Mouse (Mus musculus) lung, adult 2 months (tissue): ENCODE measurements around the gene Cadps. TPM values are rescaled to one million over a fixed set of nuclear protein-coding genes. Genes with fewer than 3 reads are reported as not detected.

ENCODE experiments used
- DNase-seq: peaks from one replicate; pipeline ENCODE4 v3.0.0; 2022
- H3K4me1 ChIP-seq: fragments of 200-500 bp; 2 replicates; pipeline ENCODE4 v1.6.1; 2011; ENCODE audit warnings: low read length; ENCODE audit not compliant: control insufficient read depth, insufficient read depth
- H3K4me3 ChIP-seq: fragments of 200-500 bp; replicated peaks from 2 replicates; pipeline ENCODE3; 2011; ENCODE audit warnings: low read depth, mild to moderate bottlenecking, control low read depth, low read length; ENCODE audit errors: extremely low read depth
- CTCF ChIP-seq: fragments of 200-500 bp; IDR thresholded peaks from 2 replicates; pipeline ENCODE4 v1.5.1; 2011; ENCODE audit warnings: mild to moderate bottlenecking, low read length, control low read depth; ENCODE audit not compliant: insufficient read depth
- POLR2A ChIP-seq: fragments of 200-500 bp; IDR thresholded peaks from 2 replicates; pipeline ENCODE4 v1.6.1; 2011; ENCODE audit warnings: low read depth, mild to moderate bottlenecking, control low read depth, low read length, borderline replicate concordance; ENCODE audit errors: extremely low read depth
- WGBS: fragments of 180-500 bp; shearing (Covaris S2); methylation state at CpG from one replicate; pipeline ENCODE4 v1.1.7; 2018; 5-methylcytosine and 5-hydroxymethylcytosine counted together
- polyA plus RNA-seq: library from polyadenylated mRNA; depleted of rRNA; stranded (reverse); fragments of >200 nt; gene quantifications from 2 replicates; pipeline ENCODE4 v1.2.3, GENCODE M21; 2012

The Cadps gene
- polyA plus RNA-seq, 1 experiment: 0.06 TPM

GRCm38 (mm10) chr14:12753237-12753636, 69.6 kb downstream of the Cadps start:
- TF ChIP-seq CTCF: no peak
- no peak for TF ChIP-seq POLR2A
- Histone ChIP-seq H3K4me1 (no peaks in the 10 kb centered on the region), H3K4me3 (no peak overlapping the region)
- WGBS: 82% methylated on average over 4 of the region's 4 CpGs
- DNase-seq: no peak

GRCm38 (mm10) chr14:12751821-12752220, 71.1 kb downstream of the Cadps start:
- WGBS: 18% methylated on average over 1 of the region's 1 CpGs
- no peak overlapping the region for H3K4me3 ChIP-seq
- no peak for DNase-seq

GRCm38 (mm10) chr14:12730979-12731378, 91.9 kb downstream of the Cadps start:
- DNase-seq: no peak
- TF ChIP-seq POLR2A: no peak
- no peak for TF ChIP-seq CTCF
- no peaks in the 10 kb centered on the region for H3K4me1 ChIP-seq
- no peak overlapping the region for H3K4me3 ChIP-seq
- 75% methylated on average over 2 of the region's 2 CpGs for WGBS

More at GRCm38 (mm10) chr14:12751821-12752220, 71.1 kb downstream of the Cadps start:
- no peak for TF ChIP-seq CTCF
- no peak for TF ChIP-seq POLR2A
- no peaks in the 10 kb centered on the region for H3K4me1 ChIP-seq

- 49% methylated on average over 1 of the region's 1 CpGs for WGBS
- no peak for TF ChIP-seq CTCF
- H3K4me3 ChIP-seq: no peak overlapping the region
- DNase-seq: no peak
- H3K4me1 ChIP-seq: no peaks in the 10 kb centered on the region
Measured at GRCm38 (mm10) chr14:12722452-12723194, 100.3 kb downstream of the Cadps start.

- no peaks in the 10 kb centered on the region for H3K4me1 ChIP-seq
- no peak for DNase-seq
- H3K4me3 ChIP-seq: no peak overlapping the region
- 58% methylated on average over 3 of the region's 3 CpGs for WGBS
- TF ChIP-seq POLR2A (no peak), CTCF (no peak)
Measured at GRCm38 (mm10) chr14:12718766-12719165, 104.1 kb downstream of the Cadps start.

- no peaks in the 10 kb centered on the region for H3K4me1 ChIP-seq
- DNase-seq: no peak
- H3K4me3 ChIP-seq: no peak overlapping the region
- no peak for TF ChIP-seq POLR2A
- no peak for TF ChIP-seq CTCF
- 28% methylated on average over 2 of the region's 2 CpGs for WGBS
Measured at GRCm38 (mm10) chr14:12715906-12716659, 106.8 kb downstream of the Cadps start.

- H3K4me1 ChIP-seq: no peaks in the 10 kb centered on the region
- WGBS: 71% methylated on average over 3 of the region's 3 CpGs
- H3K4me3 ChIP-seq: no peak overlapping the region
- TF ChIP-seq POLR2A (no peak), CTCF (no peak)
- no peak for DNase-seq
Measured at GRCm38 (mm10) chr14:12707395-12707794, 115.5 kb downstream of the Cadps start.

- Histone ChIP-seq H3K4me3 (no peak overlapping the region), H3K4me1 (no peaks in the 10 kb centered on the region)
- DNase-seq: no peak
- TF ChIP-seq CTCF: no peak
- no peak for TF ChIP-seq POLR2A
- WGBS: 66% methylated on average over 2 of the region's 2 CpGs
Measured at GRCm38 (mm10) chr14:12704461-12704860, 118.4 kb downstream of the Cadps start.

- 34% methylated on average over 1 of the region's 1 CpGs for WGBS
- H3K4me3 ChIP-seq: no peak overlapping the region
Measured at GRCm38 (mm10) chr14:12690201-12690600, 132.7 kb downstream of the Cadps start.

GRCm38 (mm10) chr14:12685015-12685414, 137.9 kb downstream of the Cadps start:
- 87% methylated on average over 3 of the region's 3 CpGs for WGBS
- TF ChIP-seq POLR2A (no peak), CTCF (no peak)
- DNase-seq: no peak
- no peaks in the 10 kb centered on the region for H3K4me1 ChIP-seq
- H3K4me3 ChIP-seq: no peak overlapping the region

More at GRCm38 (mm10) chr14:12690201-12690600, 132.7 kb downstream of the Cadps start:
- TF ChIP-seq CTCF (no peak), POLR2A (no peak)
- H3K4me1 ChIP-seq: no peaks in the 10 kb centered on the region
- no peak for DNase-seq
